Mouse (Mus musculus): ENCODE data around the gene Kprp. TPM values are rescaled to one million over a fixed set of nuclear protein-coding genes. Genes with fewer than 3 reads are reported as not detected.
"Not testable (repeated sequence)": the region's sequence is repeated elsewhere in the genome, so short reads cannot be mapped to it uniquely, and the experiment has no call there.

Kprp gene
- not detected in 2 replicates for polyA plus RNA-seq (2014; fragmentation: Nextera tagmentation; extraction: Ambion mirVana)

GRCm38 (mm10) chr3:92827108-92827507, at the start of gene Kprp:
TSS of gene Kprp (minus strand) at chr3:92827247.
- Histone ChIP-seq H3K27ac (ENCODE audit: low read depth, low read length) (no peak within 1 kb of the TSS), H3K9me3 (replicated peaks; ENCODE audit: control insufficient read depth, low read length) (no peaks in the 10 kb centered on the region), H3K4me2 (no peak within 1 kb of the TSS), H3K4me1 (ENCODE audit: control insufficient read depth, insufficient read depth, low read length) (no peaks in the 10 kb centered on the region), H3K9ac (ENCODE audit: low read depth, low read length) (no peak within 1 kb of the TSS), H3K36me3 (ENCODE audit: control insufficient read depth, insufficient read depth, low read length) (no peaks in the 10 kb centered on the region), H3K4me3 (ENCODE audit: low read depth, low read length) (no peak within 1 kb of the TSS), H3K27me3 (ENCODE audit: control insufficient read depth, insufficient read depth, low read length) (no peaks in the 10 kb centered on the region)
- ATAC-seq (replicated peaks; ENCODE audit: insufficient number of reproducible peaks, low FRiP score, low TSS enrichment) = no peak
- WGBS (ENCODE audit: insufficient replicate concordance) = 36% methylated on average over 1 of the region's 1 CpGs

- Histone ChIP-seq H3K4me3 (ENCODE audit: low read depth, low read length) (no peak overlapping the region), H3K9me3 (replicated peaks; ENCODE audit: control insufficient read depth, low read length) (no peaks in the 10 kb centered on the region), H3K4me2 (no peak overlapping the region), H3K9ac (ENCODE audit: low read depth, low read length) (no peak overlapping the region), H3K27ac (ENCODE audit: low read depth, low read length) (no peak overlapping the region), H3K27me3 (ENCODE audit: control insufficient read depth, insufficient read depth, low read length) (no peaks in the 10 kb centered on the region), H3K4me1 (ENCODE audit: control insufficient read depth, insufficient read depth, low read length) (no peaks in the 10 kb centered on the region), H3K36me3 (ENCODE audit: control insufficient read depth, insufficient read depth, low read length) (no peaks in the 10 kb centered on the region)
- ATAC-seq (replicated peaks; ENCODE audit: insufficient number of reproducible peaks, low FRiP score, low TSS enrichment) = no peak
- WGBS (ENCODE audit: insufficient replicate concordance) = 80% methylated on average over 3 of the region's 3 CpGs
Measured at GRCm38 (mm10) chr3:92874180-92874579, 47.1 kb upstream of the Kprp start.

GRCm38 (mm10) chr3:92870116-92870515, 43.1 kb upstream of the Kprp start, which contains the start of gene 2310050C09Rik:
TSS of gene 2310050C09Rik (minus strand) at chr3:92870216.
- H3K4me1 ChIP-seq (ENCODE audit: control insufficient read depth, insufficient read depth, low read length) = no peaks in the 10 kb centered on the region
- no peaks in the 10 kb centered on the region for H3K9me3 ChIP-seq (replicated peaks; ENCODE audit: control insufficient read depth, low read length)
- H3K4me2 ChIP-seq = no peak within 1 kb of the TSS
- no peak within 1 kb of the TSS for H3K27ac ChIP-seq (ENCODE audit: low read depth, low read length)
- H3K36me3 ChIP-seq (ENCODE audit: control insufficient read depth, insufficient read depth, low read length) = no peaks in the 10 kb centered on the region
- H3K4me3 ChIP-seq (ENCODE audit: low read depth, low read length) = no peak within 1 kb of the TSS
- ATAC-seq (replicated peaks; ENCODE audit: insufficient number of reproducible peaks, low FRiP score, low TSS enrichment) = no peak
- H3K27me3 ChIP-seq (ENCODE audit: control insufficient read depth, insufficient read depth, low read length) = no peaks in the 10 kb centered on the region
- 79% methylated on average over 4 of the region's 4 CpGs for whole genome bisulfite sequencing (ENCODE audit: insufficient replicate concordance)
- no peak within 1 kb of the TSS for H3K9ac ChIP-seq (ENCODE audit: low read depth, low read length)

GRCm38 (mm10) chr3:92851186-92851585, 24.1 kb upstream of the Kprp start, which contains the start of gene Lce1l:
TSS of gene Lce1l (minus strand) at chr3:92851286.
- no peaks in the 10 kb centered on the region for H3K4me1 ChIP-seq (ENCODE audit: control insufficient read depth, insufficient read depth, low read length)
- no peak within 1 kb of the TSS for H3K9ac ChIP-seq (ENCODE audit: low read depth, low read length)
- H3K4me2 ChIP-seq = no peak within 1 kb of the TSS
- ATAC-seq (replicated peaks; ENCODE audit: insufficient number of reproducible peaks, low FRiP score, low TSS enrichment) = no peak
- H3K36me3 ChIP-seq (ENCODE audit: control insufficient read depth, insufficient read depth, low read length) = no peaks in the 10 kb centered on the region
- H3K9me3 ChIP-seq (replicated peaks; ENCODE audit: control insufficient read depth, low read length) = no peaks in the 10 kb centered on the region
- WGBS (ENCODE audit: insufficient replicate concordance) = 82% methylated on average over 3 of the region's 3 CpGs
- no peaks in the 10 kb centered on the region for H3K27me3 ChIP-seq (ENCODE audit: control insufficient read depth, insufficient read depth, low read length)
- H3K27ac ChIP-seq (ENCODE audit: low read depth, low read length) = no peak within 1 kb of the TSS
- H3K4me3 ChIP-seq (ENCODE audit: low read depth, low read length) = no peak within 1 kb of the TSS

GRCm38 (mm10) chr3:92825808-92826207, 1.2 kb downstream of the Kprp start:
- Histone ChIP-seq H3K4me2 (no peak overlapping the region), H3K27ac (ENCODE audit: low read depth, low read length) (no peak overlapping the region), H3K27me3 (ENCODE audit: control insufficient read depth, insufficient read depth, low read length) (no peaks in the 10 kb centered on the region), H3K4me1 (ENCODE audit: control insufficient read depth, insufficient read depth, low read length) (no peaks in the 10 kb centered on the region), H3K36me3 (ENCODE audit: control insufficient read depth, insufficient read depth, low read length) (no peaks in the 10 kb centered on the region), H3K9me3 (replicated peaks; ENCODE audit: control insufficient read depth, low read length) (no peaks in the 10 kb centered on the region), H3K9ac (ENCODE audit: low read depth, low read length) (no peak overlapping the region), H3K4me3 (ENCODE audit: low read depth, low read length) (no peak overlapping the region)
- WGBS (ENCODE audit: insufficient replicate concordance) = 33% methylated on average over 1 of the region's 1 CpGs
- ATAC-seq (replicated peaks; ENCODE audit: insufficient number of reproducible peaks, low FRiP score, low TSS enrichment) = no peak

- 84% methylated on average over 2 of the region's 2 CpGs for WGBS (ENCODE audit: insufficient replicate concordance)
- H3K27me3 ChIP-seq (ENCODE audit: control insufficient read depth, insufficient read depth, low read length); H3K36me3 ChIP-seq (ENCODE audit: control insufficient read depth, insufficient read depth, low read length); H3K4me1 ChIP-seq (ENCODE audit: control insufficient read depth, insufficient read depth, low read length); H3K9ac ChIP-seq (ENCODE audit: low read depth, low read length); H3K9me3 ChIP-seq (replicated peaks; ENCODE audit: control insufficient read depth, low read length); H3K4me2 ChIP-seq; H3K27ac ChIP-seq (ENCODE audit: low read depth, low read length); H3K4me3 ChIP-seq (ENCODE audit: low read depth, low read length); ATAC-seq (replicated peaks; ENCODE audit: insufficient number of reproducible peaks, low FRiP score, low TSS enrichment): not testable (repeated sequence)
Measured at GRCm38 (mm10) chr3:92816036-92816435, 11.0 kb downstream of the Kprp start.

GRCm38 (mm10) chr3:92815581-92815980, 11.5 kb downstream of the Kprp start:
- H3K4me1 ChIP-seq (ENCODE audit: control insufficient read depth, insufficient read depth, low read length) = no peaks in the 10 kb centered on the region
- H3K4me3 ChIP-seq (ENCODE audit: low read depth, low read length) = no peak overlapping the region
- H3K9ac ChIP-seq (ENCODE audit: low read depth, low read length) = no peak overlapping the region
- WGBS (ENCODE audit: insufficient replicate concordance) = 84% methylated on average over 3 of the region's 3 CpGs
- H3K36me3 ChIP-seq (ENCODE audit: control insufficient read depth, insufficient read depth, low read length) = no peaks in the 10 kb centered on the region
- no peak overlapping the region for H3K27ac ChIP-seq (ENCODE audit: low read depth, low read length)
- H3K27me3 ChIP-seq (ENCODE audit: control insufficient read depth, insufficient read depth, low read length) = no peaks in the 10 kb centered on the region
- ATAC-seq (replicated peaks; ENCODE audit: insufficient number of reproducible peaks, low FRiP score, low TSS enrichment) = no peak
- H3K9me3 ChIP-seq (replicated peaks; ENCODE audit: control insufficient read depth, low read length) = no peaks in the 10 kb centered on the region
- H3K4me2 ChIP-seq = no peak overlapping the region

GRCm38 (mm10) chr3:92807791-92808190, 19.3 kb downstream of the Kprp start, which contains the start of gene Lce1k:
TSS of gene Lce1k (minus strand) at chr3:92807891.
- H3K27me3 ChIP-seq (ENCODE audit: control insufficient read depth, insufficient read depth, low read length) = no peaks in the 10 kb centered on the region
- no peaks in the 10 kb centered on the region for H3K36me3 ChIP-seq (ENCODE audit: control insufficient read depth, insufficient read depth, low read length)
- no peaks in the 10 kb centered on the region for H3K4me1 ChIP-seq (ENCODE audit: control insufficient read depth, insufficient read depth, low read length)
- no peak within 1 kb of the TSS for H3K4me2 ChIP-seq
- H3K9me3 ChIP-seq (replicated peaks; ENCODE audit: control insufficient read depth, low read length) = no peaks in the 10 kb centered on the region
- no peak within 1 kb of the TSS for H3K4me3 ChIP-seq (ENCODE audit: low read depth, low read length)
- H3K9ac ChIP-seq (ENCODE audit: low read depth, low read length) = no peak within 1 kb of the TSS
- no peak within 1 kb of the TSS for H3K27ac ChIP-seq (ENCODE audit: low read depth, low read length)
- no peak for ATAC-seq (replicated peaks; ENCODE audit: insufficient number of reproducible peaks, low FRiP score, low TSS enrichment)

- 76% methylated on average over 1 of the region's 1 CpGs for WGBS (ENCODE audit: insufficient replicate concordance)
- no peaks in the 10 kb centered on the region for H3K4me1 ChIP-seq (ENCODE audit: control insufficient read depth, insufficient read depth, low read length)
- H3K9me3 ChIP-seq (replicated peaks; ENCODE audit: control insufficient read depth, low read length) = no peaks in the 10 kb centered on the region
- ATAC-seq (replicated peaks; ENCODE audit: insufficient number of reproducible peaks, low FRiP score, low TSS enrichment) = no peak
- H3K27me3 ChIP-seq (ENCODE audit: control insufficient read depth, insufficient read depth, low read length) = no peaks in the 10 kb centered on the region
- no peak within 1 kb of the TSS for H3K4me3 ChIP-seq (ENCODE audit: low read depth, low read length)
- H3K4me2 ChIP-seq = no peak within 1 kb of the TSS
- H3K36me3 ChIP-seq (ENCODE audit: control insufficient read depth, insufficient read depth, low read length) = no peaks in the 10 kb centered on the region
- no peak within 1 kb of the TSS for H3K27ac ChIP-seq (ENCODE audit: low read depth, low read length)
- H3K9ac ChIP-seq (ENCODE audit: low read depth, low read length) = no peak within 1 kb of the TSS
Measured at GRCm38 (mm10) chr3:92790414-92790813, 36.6 kb downstream of the Kprp start, which contains the start of gene Lce1j. TSS of gene Lce1j (minus strand) at chr3:92790514.

Measured in heart, embryonic 11.5 days (tissue).